Mouse (Mus musculus) layer of hippocampus, adult 9-11 months (tissue): ENCODE measurements at regions not wholly inside any gene's neighbourhood (a gene's known extent, or its start where the extent isn't known, plus 50 kb on each side); places are given as distances from the start of the nearest gene placed in this dataset.

ENCODE experiments used
- DNase-seq: peaks from one replicate; pipeline ENCODE4 v3.0.0; 2022

- no peak for DNase-seq
These were observed 390.9 kb downstream of the Rnd3 start for GRCm38 (mm10) chr2:50757837-50758541.

- DNase-seq, result no peak
These were observed 393.1 kb downstream of the Rnd3 start for GRCm38 (mm10) chr2:50755616-50756450.

- DNase-seq, result no peak
These were observed 393.8 kb downstream of the Rnd3 start for GRCm38 (mm10) chr2:50755160-50755559.

DNA sequence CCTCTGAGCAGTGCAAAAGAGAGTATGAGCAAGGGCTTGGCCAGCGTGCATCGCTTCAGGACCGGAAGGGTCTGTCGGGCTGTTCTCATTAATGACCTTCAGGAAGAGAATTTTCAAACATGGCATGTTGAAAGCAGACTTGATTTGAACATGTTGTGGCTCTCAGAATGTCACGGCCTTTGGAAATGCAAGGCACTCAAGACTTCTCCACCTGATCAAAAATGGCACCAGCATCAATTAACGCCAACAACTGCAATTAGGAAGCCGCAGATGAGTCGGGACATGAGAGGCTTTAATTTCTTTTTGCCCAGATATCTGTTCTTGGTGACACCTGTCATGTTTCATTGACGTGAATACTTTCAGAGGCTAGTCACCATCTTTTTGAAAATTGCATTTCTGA lies 396.5 kb downstream of the Rnd3 start:
- DNase-seq, result no peak

DNA sequence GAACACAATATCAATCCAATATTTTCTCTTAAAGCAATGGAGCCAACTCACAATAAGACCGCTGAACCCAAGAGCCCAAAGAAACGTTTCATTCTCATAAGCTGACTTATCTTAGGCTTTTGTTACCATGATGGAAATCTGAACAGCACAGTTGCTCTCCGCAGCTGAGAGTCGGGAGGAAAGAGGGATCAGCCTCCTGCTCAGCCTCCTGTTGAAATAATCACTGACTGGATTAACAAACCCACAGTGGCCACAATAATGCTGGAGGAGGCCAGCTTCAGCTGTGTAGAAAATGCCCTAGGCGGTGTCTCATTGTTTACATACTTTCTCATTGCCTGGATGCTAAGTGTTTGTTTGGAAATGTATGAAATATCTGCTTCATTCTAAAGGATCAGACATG lies 398.1 kb downstream of the Rnd3 start:
- peak; percentile 11 for DNase-seq

DNA sequence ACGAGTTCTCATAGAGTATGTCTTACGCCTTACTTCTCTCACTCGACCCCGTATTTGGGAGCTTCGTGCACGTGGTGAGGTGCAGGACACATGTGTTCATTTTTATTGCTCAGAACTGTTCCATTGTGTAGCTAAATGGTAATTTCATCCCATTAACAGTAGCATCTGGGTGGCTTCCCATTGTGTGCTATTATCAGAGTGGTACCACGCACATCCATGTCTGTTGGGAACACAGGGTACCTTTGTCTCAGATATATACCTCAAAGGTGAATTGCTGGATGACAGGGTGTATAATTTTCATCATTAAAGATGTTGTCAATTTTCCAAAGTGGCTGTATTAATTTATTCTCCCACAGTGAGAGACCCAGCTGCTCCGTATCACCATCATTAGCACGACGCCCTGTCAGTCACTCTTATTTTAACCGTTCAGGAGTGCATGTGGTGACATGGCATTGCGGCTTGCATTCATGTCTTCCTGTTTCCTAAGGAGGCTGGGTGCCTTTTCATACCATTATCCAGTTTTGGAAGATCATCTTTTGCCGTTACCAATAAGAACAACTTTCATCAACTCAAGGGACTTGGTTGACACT lies 404.2 kb downstream of the Rnd3 start:
- DNase-seq, result no peak

DNA sequence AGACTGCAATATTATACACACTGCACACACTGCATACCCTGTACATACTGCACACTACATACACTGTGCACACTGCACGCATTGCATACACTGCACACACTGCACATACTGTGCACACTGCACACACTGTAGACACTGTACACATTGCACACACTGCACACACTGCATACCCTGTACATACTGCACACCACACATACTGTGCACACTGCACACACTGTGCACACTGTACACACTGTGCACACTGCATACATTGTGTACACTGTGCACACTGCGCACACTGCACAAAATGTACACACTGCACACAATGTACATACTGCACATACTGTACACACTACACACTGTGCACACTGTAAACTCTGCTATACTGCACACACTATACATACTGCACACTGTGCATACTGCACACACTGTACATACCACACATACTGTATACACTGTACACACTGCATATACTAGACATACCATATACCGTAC lies 405.1 kb downstream of the Rnd3 start:
- no peak for DNase-seq

DNA sequence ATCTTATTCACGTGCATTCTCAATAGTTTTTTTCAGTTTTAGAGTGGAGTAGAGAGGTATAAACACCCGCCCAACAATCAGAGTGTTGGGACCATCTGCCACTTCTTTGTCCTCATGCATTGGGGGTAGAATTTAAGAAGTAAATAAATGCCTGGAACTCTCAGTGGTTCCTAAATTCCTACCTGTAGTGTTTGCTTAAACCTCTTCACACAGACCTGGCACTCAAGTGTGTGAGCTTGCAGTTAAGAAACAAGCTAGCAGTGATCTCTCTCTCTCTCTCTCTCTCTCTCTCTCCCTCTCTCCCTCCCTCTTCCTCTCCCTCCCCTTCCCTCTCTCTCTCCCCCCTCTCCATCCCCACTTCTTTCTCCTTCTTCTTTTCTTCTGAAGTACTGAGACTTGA lies 406.5 kb downstream of the Rnd3 start:
- no peak for DNase-seq

- DNase-seq, result no peak
These were observed 407.6 kb downstream of the Rnd3 start for GRCm38 (mm10) chr2:50741337-50741736.

GRCm38 (mm10) chr2:50739599-50739979 lies 409.3 kb downstream of the Rnd3 start:
- DNase-seq, result no peak

DNA sequence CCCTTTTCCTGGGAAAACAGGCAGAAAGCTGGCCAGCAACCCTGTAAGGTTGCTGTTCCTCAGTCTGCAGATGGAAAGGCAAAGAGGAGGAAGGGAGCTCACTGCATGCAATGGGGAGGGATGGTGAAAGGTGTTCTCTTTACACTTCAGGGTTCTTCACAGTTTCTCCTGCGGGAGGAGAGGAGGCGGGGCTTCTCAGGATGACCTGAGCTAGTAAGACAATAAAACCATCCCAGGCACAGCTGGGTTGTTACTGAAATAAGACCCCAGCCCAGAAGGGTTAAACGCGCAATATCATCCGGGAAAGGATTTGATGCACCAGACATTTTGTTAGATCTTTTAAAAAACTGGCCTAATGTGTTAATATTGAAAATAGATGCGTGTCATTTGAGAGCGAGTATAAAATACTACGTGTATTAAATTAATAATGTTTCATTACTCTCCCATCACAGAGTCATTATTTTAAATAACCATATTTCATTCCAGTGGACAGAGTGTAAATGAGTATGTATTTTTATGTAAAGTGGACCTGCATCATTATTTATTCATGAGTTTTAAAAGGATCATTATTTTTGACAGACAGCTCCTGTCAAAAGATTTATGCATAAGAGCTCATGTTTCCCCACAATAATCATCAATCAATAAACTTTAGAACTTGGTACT lies 409.8 kb downstream of the Rnd3 start:
- DNase-seq, result no peak

- no peak for DNase-seq
These were observed 411.2 kb downstream of the Rnd3 start for GRCm38 (mm10) chr2:50737706-50738105.

DNA sequence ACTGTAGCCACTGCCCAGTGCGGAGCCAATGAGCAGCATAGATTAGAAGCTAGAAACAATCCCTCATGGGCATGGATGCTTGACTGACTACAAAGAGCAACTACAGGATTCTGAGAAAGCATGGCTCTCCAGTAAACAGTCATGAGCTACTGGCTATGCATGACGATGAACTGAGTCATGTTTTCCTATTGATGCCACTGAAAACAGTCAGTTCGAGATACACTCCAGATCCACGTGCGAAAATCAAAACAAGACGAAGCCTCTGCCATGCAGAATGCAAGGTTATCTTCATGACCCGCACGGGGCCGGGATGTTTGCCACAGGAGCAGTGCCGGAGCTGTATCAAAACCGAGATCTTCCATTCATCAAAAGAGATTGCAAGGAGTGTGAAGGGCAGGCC lies 413.9 kb downstream of the Rnd3 start:
- DNase-seq, result no peak

- DNase-seq, result no peak
These were observed 410.1 kb upstream of the Mmadhc start for GRCm38 (mm10) chr2:50706652-50707051.

GRCm38 (mm10) chr2:50704297-50704696 lies 407.7 kb upstream of the Mmadhc start:
- no peak for DNase-seq

- no peak for DNase-seq
These were observed 406.2 kb upstream of the Mmadhc start for GRCm38 (mm10) chr2:50702584-50703450.

DNA sequence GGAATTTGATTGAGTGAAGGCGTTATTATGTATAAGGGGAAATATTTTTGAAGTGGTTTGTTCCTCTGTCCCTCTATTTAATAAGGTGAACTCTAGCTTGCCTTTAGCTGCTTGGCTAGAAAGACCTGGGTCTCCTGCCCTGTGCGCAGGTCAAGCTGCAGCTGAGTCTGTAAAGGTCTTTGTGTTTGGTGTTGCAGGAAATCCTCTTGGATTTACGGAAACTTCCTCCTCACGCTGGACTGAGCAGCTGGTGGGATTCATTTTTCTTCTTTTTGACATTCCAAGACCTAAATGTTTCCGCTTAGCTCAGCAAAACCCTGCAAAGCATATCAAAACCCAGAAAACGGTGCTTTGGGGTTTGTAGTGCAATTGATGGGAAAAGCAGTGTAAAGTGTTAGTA lies 402.2 kb upstream of the Mmadhc start:
- no peak for DNase-seq

- DNase-seq, result no peak
These were observed 400.0 kb upstream of the Mmadhc start for GRCm38 (mm10) chr2:50696575-50696974.

GRCm38 (mm10) chr2:50694849-50695248 lies 398.2 kb upstream of the Mmadhc start:
- DNase-seq, result no peak

DNA sequence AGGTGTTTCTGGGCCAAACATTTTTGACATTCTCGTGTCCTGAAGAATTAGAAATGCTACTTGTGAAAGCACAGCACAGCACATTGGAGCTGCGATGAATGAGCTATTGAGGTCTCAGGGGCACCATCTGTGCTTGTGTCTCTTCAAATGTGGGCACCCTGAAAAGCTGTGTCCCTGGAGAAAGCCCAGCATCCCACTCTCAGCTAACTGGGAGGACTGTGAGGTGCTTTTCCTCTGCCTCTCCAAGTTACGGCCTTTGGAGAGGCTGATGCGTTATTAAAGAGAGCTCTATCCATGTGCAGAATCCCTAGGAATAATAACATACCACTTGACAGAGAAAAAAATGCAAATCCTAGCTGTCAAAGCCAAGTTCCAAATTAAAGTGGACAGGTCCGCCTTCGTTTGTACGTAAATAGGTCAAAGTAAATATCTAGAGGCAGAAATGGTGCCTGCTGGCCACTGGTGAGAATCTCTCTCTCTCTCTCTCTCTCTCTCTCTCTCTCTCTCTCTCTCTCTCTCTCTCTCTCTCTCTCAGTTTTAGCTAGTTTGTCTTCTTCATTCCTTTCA lies 397.3 kb upstream of the Mmadhc start:
- DNase-seq, result no peak

GRCm38 (mm10) chr2:50690120-50691103 lies 393.8 kb upstream of the Mmadhc start:
- no peak for DNase-seq
